Mouse (Mus musculus) spleen, postnatal 14 days (tissue): ENCODE data around the gene Loxl4.

Source experiments
- DNase-seq, 2 experiments: peaks; one replicate each; pipeline ENCODE4 v3.0.0; 2021 to 2022; ENCODE audit warnings: low spot score in 2 of 2

Gene Loxl4

DNA sequence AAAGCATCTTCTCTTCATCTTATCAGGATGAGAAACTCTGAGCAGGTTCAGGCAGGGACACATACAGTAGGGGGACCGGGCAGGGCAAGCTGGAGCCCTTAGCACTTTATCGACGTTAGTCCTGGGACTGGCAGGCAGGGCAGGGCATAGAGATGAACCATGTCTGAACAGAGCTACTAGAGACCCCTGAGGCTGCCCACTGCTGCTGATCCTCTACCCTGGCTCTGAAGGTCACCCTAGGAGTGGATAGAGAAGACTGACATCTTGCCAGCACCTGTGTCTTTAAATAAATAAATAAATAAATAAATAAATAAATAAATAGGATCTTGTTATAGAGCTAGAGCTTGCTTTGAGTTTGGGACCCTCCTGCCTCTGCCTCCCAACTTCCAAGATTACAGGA lies 2.9 kb downstream of the Loxl4 start:
- no peak for DNase-seq

DNA sequence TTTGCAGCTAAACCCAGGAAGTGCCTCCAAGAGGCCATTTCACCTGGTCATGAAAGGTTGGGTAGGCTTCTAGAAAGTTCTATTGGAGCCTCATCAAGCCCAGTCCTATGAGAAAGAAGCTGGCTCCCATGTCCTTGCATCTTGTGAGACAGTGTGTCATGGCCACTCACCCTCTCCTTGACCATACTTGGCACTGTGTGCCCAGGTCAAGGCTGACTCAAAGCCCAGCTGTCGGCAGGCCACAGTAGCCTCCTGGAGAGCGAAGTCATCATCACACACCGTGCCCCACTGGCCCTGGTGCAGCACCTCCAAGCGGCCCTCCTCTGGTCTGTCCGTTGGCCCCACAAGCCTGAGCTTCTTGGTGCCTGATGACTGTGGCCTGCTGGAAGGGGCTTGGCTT lies 4.5 kb downstream of the Loxl4 start:
- no peak for DNase-seq

DNA sequence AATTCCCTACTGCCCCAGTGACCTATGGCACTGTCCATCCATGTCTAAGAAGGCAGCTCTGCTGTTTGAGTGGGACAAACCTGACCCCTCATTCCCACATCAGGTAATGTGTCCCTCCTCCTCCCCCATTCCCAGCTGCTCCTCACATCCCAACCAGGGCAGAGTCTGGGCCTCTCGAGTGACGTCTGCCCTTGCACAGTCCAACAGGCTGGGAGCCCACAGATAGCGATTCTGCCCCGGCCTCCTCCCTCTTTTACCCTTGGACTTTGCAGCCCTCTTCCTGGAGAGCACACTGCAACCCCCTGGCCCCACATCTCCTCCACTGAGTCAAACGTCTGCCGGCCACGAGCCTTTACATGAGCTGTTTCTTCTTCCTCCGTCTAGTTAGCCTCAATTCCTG lies 10.0 kb downstream of the Loxl4 start:
- no peak for DNase-seq

DNA sequence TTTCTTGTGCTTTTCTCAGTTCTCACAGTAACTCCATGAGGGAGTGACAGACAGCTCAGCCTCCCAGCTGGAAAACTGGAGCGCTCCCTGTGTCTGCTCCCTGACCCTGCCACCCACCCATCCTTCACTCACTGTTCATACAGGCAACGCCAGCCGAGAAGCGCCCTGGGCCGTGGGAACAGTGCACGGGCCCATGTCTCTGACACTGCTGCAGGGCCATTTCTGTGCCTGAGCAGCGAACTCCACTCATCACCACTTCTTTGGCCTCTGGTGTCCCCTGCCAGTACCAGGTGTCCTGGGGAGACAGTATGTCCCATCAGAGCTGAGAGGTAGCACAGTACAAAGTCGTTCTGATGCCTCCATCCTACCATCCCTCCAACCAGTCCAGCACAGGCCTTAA lies 10.6 kb downstream of the Loxl4 start:
- no peak for DNase-seq

DNA sequence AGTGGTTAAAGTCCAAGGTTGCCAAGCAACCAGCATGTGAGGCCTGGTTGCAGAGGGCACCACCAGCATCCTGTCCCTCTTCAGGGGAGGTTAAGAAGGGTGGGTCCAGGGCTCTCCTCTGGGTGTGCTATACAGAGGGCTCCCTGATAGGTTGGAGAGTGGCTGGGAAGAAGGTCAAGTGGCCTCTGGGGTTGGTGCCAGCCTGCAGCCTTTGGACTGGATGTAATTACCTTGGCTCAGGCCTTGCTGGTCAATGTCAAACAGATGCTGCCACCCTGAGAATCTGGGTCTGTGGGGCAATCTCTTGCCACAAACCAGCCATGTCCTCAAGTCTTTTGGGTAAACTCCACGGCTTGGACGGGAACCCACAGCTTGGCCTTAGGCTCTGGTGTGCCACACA lies 11.2 kb downstream of the Loxl4 start:
- no peak for DNase-seq

DNA sequence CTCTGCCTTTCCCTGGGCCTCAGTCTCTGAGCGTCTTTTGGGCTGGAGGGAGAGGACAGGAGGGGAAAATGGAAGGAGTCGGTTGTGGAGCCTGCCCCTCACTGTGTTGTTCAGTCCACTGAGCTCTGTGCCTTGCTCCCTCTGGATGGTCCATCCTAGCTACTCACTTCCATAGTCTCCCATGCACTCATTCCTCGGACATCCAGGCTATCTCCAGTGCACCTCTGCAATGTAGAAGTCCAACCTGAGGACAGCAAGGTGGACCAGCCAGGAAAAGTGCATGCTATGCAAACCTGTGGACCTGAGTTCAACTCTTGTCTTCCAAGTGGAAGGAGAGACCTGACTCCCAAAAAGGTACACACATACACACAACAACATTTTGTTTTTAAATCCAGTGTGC lies 12.0 kb downstream of the Loxl4 start:
- no peak for DNase-seq

GRCm38 (mm10) chr19:42599891-42600290 lies 12.7 kb downstream of the Loxl4 start:
- no peak for DNase-seq

GRCm38 (mm10) chr19:42597896-42598295 lies 14.7 kb downstream of the Loxl4 start:
- no peak for DNase-seq

- no peak for DNase-seq
These were observed 15.3 kb downstream of the Loxl4 start for GRCm38 (mm10) chr19:42597286-42597685.

GRCm38 (mm10) chr19:42595066-42595465 lies 17.5 kb downstream of the Loxl4 start:
- DNase-seq: no peak

DNA sequence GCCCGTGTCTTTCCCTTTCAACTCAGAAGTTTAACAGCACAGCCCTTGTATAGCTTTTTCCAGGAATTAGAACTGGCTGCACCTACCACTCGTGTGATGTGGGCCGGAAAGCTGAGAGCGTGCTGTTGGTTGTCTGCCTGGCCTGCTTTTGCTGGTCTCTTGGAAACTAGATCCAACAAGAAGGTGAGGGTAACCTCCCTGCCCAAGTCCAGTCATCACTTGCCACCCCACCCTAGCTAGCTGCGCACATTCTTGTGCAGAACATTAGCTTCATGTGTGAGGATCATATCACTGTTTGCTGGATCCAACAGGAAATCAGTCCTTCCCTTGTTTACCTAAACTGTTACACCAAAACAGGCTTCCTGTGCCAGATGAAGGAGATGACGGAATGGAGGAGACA lies 19.2 kb downstream of the Loxl4 start:
- no peak for DNase-seq

GRCm38 (mm10) chr19:42591534-42591933 lies 21.1 kb downstream of the Loxl4 start:
- no peak for DNase-seq

- DNase-seq: no peak
These were observed 23.4 kb downstream of the Loxl4 start for GRCm38 (mm10) chr19:42589246-42589645.

DNA sequence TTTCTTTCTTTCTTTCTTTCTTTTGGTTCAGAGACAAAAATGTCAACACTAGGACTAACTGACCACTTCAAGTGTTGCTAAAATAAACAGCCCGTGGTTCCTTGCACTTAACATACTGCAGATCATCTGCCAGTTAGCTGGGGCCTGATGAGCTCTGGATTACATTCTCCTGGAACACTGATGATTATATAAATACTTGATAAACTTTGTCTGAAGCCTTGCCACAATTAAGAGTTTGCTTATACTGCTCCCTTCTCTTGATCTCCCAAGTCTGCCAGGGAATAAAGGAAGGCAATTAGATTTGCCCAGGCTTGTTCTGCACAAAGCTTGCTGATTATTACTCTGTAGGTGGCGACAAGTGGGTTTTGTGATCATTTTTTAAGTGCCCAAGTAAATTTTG lies 24.9 kb downstream of the Loxl4 start:
- no peak for DNase-seq

GRCm38 (mm10) chr19:42584188-42584587 lies 28.4 kb downstream of the Loxl4 start:
- DNase-seq: no peak

- DNase-seq: no peak
These were observed 28.9 kb downstream of the Loxl4 start for GRCm38 (mm10) chr19:42583677-42584076.

DNA sequence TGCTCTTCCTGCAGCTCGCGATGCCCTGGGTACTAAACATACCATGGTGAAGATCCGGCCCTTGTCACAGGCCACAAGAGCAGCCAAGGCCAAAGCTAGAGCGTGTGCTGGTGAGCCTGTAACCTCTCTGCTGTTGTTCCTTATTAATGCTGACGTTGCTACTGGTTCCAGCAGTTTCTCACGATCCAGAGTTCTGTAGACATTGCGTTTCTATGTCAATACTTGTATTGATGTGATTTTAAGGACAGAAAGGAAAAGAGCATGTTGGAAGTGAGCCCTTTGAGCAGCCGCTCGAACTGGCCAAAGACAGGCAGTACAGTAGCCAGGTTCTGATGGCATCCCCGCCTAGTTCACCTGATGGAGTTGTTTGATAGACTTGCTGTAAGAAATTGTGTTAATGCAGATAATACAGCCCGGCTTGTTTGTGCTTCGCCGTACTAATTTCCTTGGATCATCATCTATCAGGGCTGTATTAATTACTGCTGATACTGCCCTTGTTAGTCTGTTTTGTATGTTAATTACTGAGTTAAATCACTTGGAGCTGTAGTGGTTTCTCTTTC lies 29.7 kb downstream of the Loxl4 start:
- no peak for DNase-seq

DNA sequence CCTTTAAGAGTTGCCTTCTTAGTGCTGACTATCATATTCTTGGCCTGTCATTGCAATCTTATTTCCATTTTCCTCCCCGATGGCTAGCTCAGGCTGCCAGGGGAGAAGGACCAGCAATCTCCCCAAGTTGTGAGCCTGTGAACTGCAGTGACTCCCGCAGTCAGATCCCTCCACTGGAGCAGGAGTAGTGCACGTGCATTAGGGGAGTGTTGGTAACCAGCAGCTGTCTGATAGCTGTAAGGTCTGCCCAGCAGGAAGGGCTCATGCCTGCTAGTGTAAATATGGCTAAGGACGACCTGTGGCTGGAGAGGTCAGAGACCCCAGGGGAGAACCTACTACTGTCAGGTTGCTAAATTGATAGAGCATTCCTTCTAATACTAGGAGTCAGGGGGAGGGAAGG lies 31.9 kb downstream of the Loxl4 start:
- DNase-seq: no peak

DNA sequence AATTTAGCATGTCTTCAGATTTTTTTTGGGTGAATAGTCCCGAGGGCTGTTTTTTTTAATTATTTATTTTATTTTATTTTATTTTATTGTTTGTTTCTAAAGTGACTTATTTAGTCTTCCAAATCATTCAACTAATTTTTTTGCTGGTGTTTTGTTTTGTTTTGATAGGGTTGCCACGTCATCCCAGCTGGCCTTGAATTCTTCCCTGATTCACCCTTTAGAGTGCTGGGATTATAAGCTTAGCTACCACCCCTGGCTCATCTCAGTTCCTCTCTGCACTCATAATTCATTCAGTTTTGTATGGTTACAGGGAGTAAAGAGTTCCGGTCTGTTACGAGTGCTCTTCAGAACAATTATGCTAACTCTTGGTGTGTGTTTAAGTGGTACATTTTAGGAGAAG lies 34.0 kb downstream of the Loxl4 start:
- DNase-seq: no peak

GRCm38 (mm10) chr19:42576856-42577255 lies 35.8 kb downstream of the Loxl4 start:
- no peak for DNase-seq

GRCm38 (mm10) chr19:42575317-42575716 lies 37.3 kb downstream of the Loxl4 start:
- no peak for DNase-seq

GRCm38 (mm10) chr19:42571291-42571690 lies 41.3 kb downstream of the Loxl4 start:
- DNase-seq: no peak

GRCm38 (mm10) chr19:42569076-42569475 lies 43.5 kb downstream of the Loxl4 start:
- DNase-seq: no peak

DNA sequence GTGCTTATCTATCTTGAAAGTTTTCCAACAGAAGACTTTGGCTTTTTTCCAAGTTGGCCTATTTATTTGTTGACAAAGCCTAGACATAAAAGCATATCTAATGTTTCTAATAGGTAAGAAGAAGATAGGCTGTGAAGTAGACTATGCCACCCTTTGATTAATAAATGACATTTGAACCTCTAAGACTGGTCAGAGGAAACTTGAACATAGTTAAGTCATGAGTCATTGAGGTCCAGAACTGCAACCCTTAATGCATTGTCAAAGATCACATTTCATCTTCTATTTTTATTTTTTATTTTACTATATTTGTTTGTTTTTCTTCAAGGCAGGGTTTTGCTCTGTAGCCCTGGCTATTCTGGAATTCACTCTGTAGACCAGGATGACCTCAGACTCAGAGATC lies 45.6 kb downstream of the Loxl4 start:
- DNase-seq: no peak
